Mouse (Mus musculus) ES-E14 (cell line): Measurements from ENCODE around the gene Sec23b. TPM values are rescaled to one million over a fixed set of nuclear protein-coding genes. Genes with fewer than 3 reads are reported as not detected.

Experiments
- DNase-seq: peaks from one replicate; pipeline ENCODE4 v3.0.0-alpha.2; 2013; ENCODE audit warnings: low read depth, low spot score
- H3K27ac ChIP-seq: 2 replicates; pipeline ENCODE4 v1.5.1; 2012; ENCODE audit warnings: low read depth, mild to moderate bottlenecking, low read length, moderate library complexity, mixed read lengths; ENCODE audit not compliant: poor library complexity, insufficient read depth, severe bottlenecking
- H3K36me3 ChIP-seq: 2 replicates; pipeline ENCODE4 v1.6.1; 2012; ENCODE audit warnings: mild to moderate bottlenecking, low read length, moderate library complexity, mixed read lengths; ENCODE audit not compliant: control insufficient read depth, poor library complexity, insufficient read depth, severe bottlenecking
- H3K4me1 ChIP-seq, 2 experiments: fragments of 150-350 bp in 1 of 2; sonication (generic) in 1 of 2; 2 replicates each; pipeline ENCODE4 v1.6.1; 2012; ENCODE audit warnings: low read length in 2 of 2, mild to moderate bottlenecking in 1 of 2, mixed read lengths in 1 of 2; ENCODE audit not compliant: control insufficient read depth in 2 of 2, insufficient read depth in 2 of 2, poor library complexity in 1 of 2
- H3K4me3 ChIP-seq, 2 experiments: fragments of 150-350 bp in 1 of 2; sonication (generic) in 1 of 2; 2 replicates each; pipeline ENCODE4 v1.5.1; 2012; ENCODE audit warnings: low read length in 2 of 2, low read depth in 1 of 2, mild to moderate bottlenecking in 1 of 2, mixed read lengths in 1 of 2; ENCODE audit not compliant: insufficient read depth in 1 of 2, poor library complexity in 1 of 2, severe bottlenecking in 1 of 2
- H3K9ac ChIP-seq: 2 replicates; pipeline ENCODE4 v1.6.1; 2012; ENCODE audit warnings: low read depth, mild to moderate bottlenecking, low read length, mixed read lengths; ENCODE audit not compliant: poor library complexity, insufficient read depth, severe bottlenecking
- H3K9me3 ChIP-seq: fragments of 150-350 bp; sonication (generic); 2 replicates; pipeline ENCODE4 v1.6.1; 2012; ENCODE audit warnings: low read depth, mild to moderate bottlenecking, low read length; ENCODE audit not compliant: control insufficient read depth, insufficient read depth
- CHD2 ChIP-seq: IDR thresholded peaks from 2 replicates; pipeline ENCODE4 v1.6.1; 2014; ENCODE audit warnings: mild to moderate bottlenecking, low read depth, low read length, inconsistent platforms
- HCFC1 ChIP-seq: IDR thresholded peaks from 2 replicates; pipeline ENCODE4 v1.6.1; 2012; ENCODE audit warnings: low read length, inconsistent platforms, borderline replicate concordance; ENCODE audit not compliant: insufficient read depth
- MAFK ChIP-seq: IDR thresholded peaks from 2 replicates; pipeline ENCODE4 v1.6.1; 2014; ENCODE audit warnings: mild to moderate bottlenecking, low read depth, low read length, inconsistent platforms; ENCODE audit not compliant: insufficient read depth
- ZC3H11A ChIP-seq: IDR thresholded peaks from 2 replicates; pipeline ENCODE4 v1.6.1; 2012; ENCODE audit warnings: low read depth, mild to moderate bottlenecking, inconsistent platforms, low read length, borderline replicate concordance
- ZNF384 ChIP-seq: IDR thresholded peaks from 2 replicates; pipeline ENCODE4 v1.6.1; 2012; ENCODE audit warnings: low read depth, low read length, inconsistent platforms
- in situ Hi-C, 2 experiments: fragments of 600-800 bp; cut with MboI; formaldehyde crosslinking; loops; one replicate each; pipeline ENCODE4 v1.15.1; 2025; ENCODE audit warnings: low sequenced_read_pairs in 2 of 2, inconsistent platforms in 1 of 2; ENCODE audit not compliant: unreplicated experiment in 2 of 2
- total RNA-seq: library from RNA; depleted of rRNA; stranded (reverse); fragments of 300-350 nt; gene quantifications from 2 replicates; pipeline ENCODE4 v1.2.3, GENCODE M21; 2012

Sec23b gene
- total RNA-seq, 1 experiment = 95.8 TPM

- in situ Hi-C loops = no loop called here
- Histone ChIP-seq H3K27ac (no peak overlapping the region), H3K36me3 (peaks cover 2% of the 10 kb centered on the region; the same call in 1 of the 2 replicates), H3K9me3 (no peaks in the 10 kb centered on the region), H3K9ac (no peak overlapping the region), H3K4me3 (no peak overlapping the region), H3K4me1 (no peaks in the 10 kb centered on the region)
- DNase-seq = no peak
- TF ChIP-seq HCFC1 = no peak
- no peak for TF ChIP-seq ZNF384
- TF ChIP-seq CHD2 = no peak
- TF ChIP-seq ZC3H11A = no peak
- TF ChIP-seq MAFK = no peak
Measured at GRCm38 (mm10) chr2:144634231-144634630, 78.2 kb downstream of the Sec23b start.

GRCm38 (mm10) chr2:144634729-144635128 is 78.7 kb downstream of the Sec23b start:
- in situ Hi-C loops = no loop called here
- H3K4me1 ChIP-seq = no peaks in the 10 kb centered on the region
- H3K9ac ChIP-seq = no peak overlapping the region
- no peak overlapping the region for H3K4me3 ChIP-seq
- H3K36me3 ChIP-seq = peaks cover 2% of the 10 kb centered on the region; the same call in 1 of the 2 replicates
- no peaks in the 10 kb centered on the region for H3K9me3 ChIP-seq
- no peak overlapping the region for H3K27ac ChIP-seq
- no peak for DNase-seq
- no peak for TF ChIP-seq ZNF384
- TF ChIP-seq MAFK = no peak
- no peak for TF ChIP-seq CHD2
- TF ChIP-seq ZC3H11A = no peak
- no peak for TF ChIP-seq HCFC1

- Histone ChIP-seq H3K27ac (no peak overlapping the region), H3K9me3 (no peaks in the 10 kb centered on the region), H3K4me1 (no peaks in the 10 kb centered on the region), H3K36me3 (peaks cover 6% of the 10 kb centered on the region; the same call in 1 of the 2 replicates), H3K4me3 (no peak overlapping the region), H3K9ac (no peak overlapping the region)
- peak; percentile 36 for DNase-seq
- TF ChIP-seq CHD2 = no peak
- TF ChIP-seq HCFC1 = no peak
- no peak for TF ChIP-seq ZC3H11A
- TF ChIP-seq MAFK = no peak
- TF ChIP-seq ZNF384 = no peak
- in situ Hi-C loops = no loop called here
Measured at GRCm38 (mm10) chr2:144635644-144636320, 79.8 kb downstream of the Sec23b start.

- TF ChIP-seq ZC3H11A (no peak), HCFC1 (no peak), ZNF384 (no peak), CHD2 (no peak), MAFK (no peak)
- H3K9ac ChIP-seq = no peak overlapping the region
- peaks cover 7% of the 10 kb centered on the region; the same call in 1 of the 2 replicates for H3K36me3 ChIP-seq
- no peak for DNase-seq
- no peak overlapping the region for H3K4me3 ChIP-seq
- in situ Hi-C loops = no loop called here
- H3K4me1 ChIP-seq = no peaks in the 10 kb centered on the region
- H3K9me3 ChIP-seq = no peaks in the 10 kb centered on the region
- H3K27ac ChIP-seq = no peak overlapping the region
Measured at GRCm38 (mm10) chr2:144637204-144637603, 81.2 kb downstream of the Sec23b start.
